Mouse (Mus musculus): ENCODE measurements around the gene Fank1. TPM values are rescaled to one million over a fixed set of nuclear protein-coding genes. Genes with fewer than 3 reads are reported as not detected.

Gene Fank1
- polyA plus RNA-seq, 1 experiment = 0.47 TPM

- H3K36me3 ChIP-seq (ENCODE audit: control insufficient read depth, insufficient read depth) = no peaks in the 10 kb centered on the region
- H3K27me3 ChIP-seq (ENCODE audit: control insufficient read depth, insufficient read depth, insufficient read length) = no peaks in the 10 kb centered on the region
- no peaks in the 10 kb centered on the region for H3K79me3 ChIP-seq (ENCODE audit: low read depth)
- H3K4me3 ChIP-seq (ENCODE audit: insufficient read depth, poor library complexity, severe bottlenecking) = no peak overlapping the region
- TF ChIP-seq USF1 (IDR thresholded peaks at IDR 0.05; ENCODE audit: low read depth) = no peak
- TF ChIP-seq MAX (IDR thresholded peaks at IDR 0.05) = no peak
- no peak for TF ChIP-seq CEBPB (IDR thresholded peaks at IDR 0.05; ENCODE audit: low read depth)
- TF ChIP-seq FOSL1 (IDR thresholded peaks at IDR 0.05; ENCODE audit: insufficient read depth, low read length, poor library complexity, severe bottlenecking) = no peak
- TF ChIP-seq CTCF (IDR thresholded peaks at IDR 0.05; ENCODE audit: control insufficient read depth, insufficient read depth, insufficient read length) = no peak
- no peak for TF ChIP-seq MYOG (IDR thresholded peaks at IDR 0.05; ENCODE audit: control insufficient read depth, extremely low read depth, insufficient read length)
- no peak for TF ChIP-seq MYOD1 (IDR thresholded peaks at IDR 0.05; ENCODE audit: control insufficient read depth, insufficient read length, low read depth)
- H3K79me2 ChIP-seq (ENCODE audit: control insufficient read depth, insufficient read depth) = no peaks in the 10 kb centered on the region
- H3ac ChIP-seq (ENCODE audit: control insufficient read depth, insufficient read length, low read depth) = no peak overlapping the region
Measured at GRCm38 (mm10) chr7:133888926-133889920, 112.6 kb downstream of the Fank1 start.

- Histone ChIP-seq H3K27me3 (ENCODE audit: control insufficient read depth, insufficient read depth, insufficient read length) (no peaks in the 10 kb centered on the region), H3K36me3 (ENCODE audit: control insufficient read depth, insufficient read depth) (no peaks in the 10 kb centered on the region), H3K79me2 (ENCODE audit: control insufficient read depth, insufficient read depth) (no peaks in the 10 kb centered on the region), H3K4me3 (ENCODE audit: insufficient read depth, poor library complexity, severe bottlenecking) (no peak overlapping the region), H3K79me3 (ENCODE audit: low read depth) (no peaks in the 10 kb centered on the region), H3ac (ENCODE audit: control insufficient read depth, insufficient read length, low read depth) (no peak overlapping the region)
- TF ChIP-seq CTCF (IDR thresholded peaks at IDR 0.05; ENCODE audit: control insufficient read depth, insufficient read depth, insufficient read length) (no peak), CEBPB (IDR thresholded peaks at IDR 0.05; ENCODE audit: low read depth) (no peak), MAX (IDR thresholded peaks at IDR 0.05) (no peak), USF1 (IDR thresholded peaks at IDR 0.05; ENCODE audit: low read depth) (no peak), FOSL1 (IDR thresholded peaks at IDR 0.05; ENCODE audit: insufficient read depth, low read length, poor library complexity, severe bottlenecking) (no peak), MYOD1 (IDR thresholded peaks at IDR 0.05; ENCODE audit: control insufficient read depth, insufficient read length, low read depth) (no peak), MYOG (IDR thresholded peaks at IDR 0.05; ENCODE audit: control insufficient read depth, extremely low read depth, insufficient read length) (no peak)
Measured at GRCm38 (mm10) chr7:133889986-133890385, 113.3 kb downstream of the Fank1 start.

DNA sequence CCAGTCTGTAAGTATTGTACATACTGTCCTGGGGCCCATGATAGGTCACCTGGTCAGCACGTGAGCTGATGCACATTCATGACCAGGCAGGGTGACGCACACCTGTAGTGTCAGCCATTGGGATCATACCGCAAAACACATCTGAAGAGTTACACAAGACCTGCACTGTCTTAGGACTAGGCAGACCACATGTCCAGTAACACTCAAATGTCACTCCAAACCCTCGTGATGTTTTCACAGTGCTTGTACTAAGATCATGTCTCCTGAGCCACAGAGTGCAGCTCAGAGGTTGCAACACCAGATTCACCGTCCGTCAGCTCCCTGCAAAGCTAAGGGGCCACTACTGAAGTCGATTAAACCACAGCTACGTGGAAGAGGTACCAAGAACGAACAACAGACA lies 114.6 kb downstream of the Fank1 start:
- no peak for TF ChIP-seq CEBPB (IDR thresholded peaks at IDR 0.05; ENCODE audit: low read depth)
- no peak for TF ChIP-seq USF1 (IDR thresholded peaks at IDR 0.05; ENCODE audit: low read depth)
- no peak for TF ChIP-seq FOSL1 (IDR thresholded peaks at IDR 0.05; ENCODE audit: insufficient read depth, low read length, poor library complexity, severe bottlenecking)
- TF ChIP-seq MAX (IDR thresholded peaks at IDR 0.05) = no peak
- TF ChIP-seq MYOG (IDR thresholded peaks at IDR 0.05; ENCODE audit: control insufficient read depth, extremely low read depth, insufficient read length) = no peak
- no peak for TF ChIP-seq MYOD1 (IDR thresholded peaks at IDR 0.05; ENCODE audit: control insufficient read depth, insufficient read length, low read depth)
- TF ChIP-seq CTCF (IDR thresholded peaks at IDR 0.05; ENCODE audit: control insufficient read depth, insufficient read depth, insufficient read length) = no peak
- H3K27me3 ChIP-seq (ENCODE audit: control insufficient read depth, insufficient read depth, insufficient read length) = no peaks in the 10 kb centered on the region
- no peak overlapping the region for H3ac ChIP-seq (ENCODE audit: control insufficient read depth, insufficient read length, low read depth)
- H3K79me3 ChIP-seq (ENCODE audit: low read depth) = no peaks in the 10 kb centered on the region
- H3K79me2 ChIP-seq (ENCODE audit: control insufficient read depth, insufficient read depth) = no peaks in the 10 kb centered on the region
- H3K36me3 ChIP-seq (ENCODE audit: control insufficient read depth, insufficient read depth) = no peaks in the 10 kb centered on the region
- H3K4me3 ChIP-seq (ENCODE audit: insufficient read depth, poor library complexity, severe bottlenecking) = no peak overlapping the region

GRCm38 (mm10) chr7:133891796-133892195 lies 115.1 kb downstream of the Fank1 start:
- H3K79me2 ChIP-seq (ENCODE audit: control insufficient read depth, insufficient read depth) = no peaks in the 10 kb centered on the region
- TF ChIP-seq CTCF (IDR thresholded peaks at IDR 0.05; ENCODE audit: control insufficient read depth, insufficient read depth, insufficient read length) = no peak
- TF ChIP-seq MAX (IDR thresholded peaks at IDR 0.05) = no peak
- no peak for TF ChIP-seq FOSL1 (IDR thresholded peaks at IDR 0.05; ENCODE audit: insufficient read depth, low read length, poor library complexity, severe bottlenecking)
- no peak for TF ChIP-seq USF1 (IDR thresholded peaks at IDR 0.05; ENCODE audit: low read depth)
- no peak for TF ChIP-seq MYOD1 (IDR thresholded peaks at IDR 0.05; ENCODE audit: control insufficient read depth, insufficient read length, low read depth)
- TF ChIP-seq MYOG (IDR thresholded peaks at IDR 0.05; ENCODE audit: control insufficient read depth, extremely low read depth, insufficient read length) = no peak
- TF ChIP-seq CEBPB (IDR thresholded peaks at IDR 0.05; ENCODE audit: low read depth) = no peak
- no peak overlapping the region for H3ac ChIP-seq (ENCODE audit: control insufficient read depth, insufficient read length, low read depth)
- no peaks in the 10 kb centered on the region for H3K36me3 ChIP-seq (ENCODE audit: control insufficient read depth, insufficient read depth)
- H3K79me3 ChIP-seq (ENCODE audit: low read depth) = no peaks in the 10 kb centered on the region
- H3K27me3 ChIP-seq (ENCODE audit: control insufficient read depth, insufficient read depth, insufficient read length) = no peaks in the 10 kb centered on the region
- H3K4me3 ChIP-seq (ENCODE audit: insufficient read depth, poor library complexity, severe bottlenecking) = no peak overlapping the region

GRCm38 (mm10) chr7:133899391-133899790 lies 122.7 kb downstream of the Fank1 start:
- H3K4me3 ChIP-seq (ENCODE audit: insufficient read depth, poor library complexity, severe bottlenecking) = no peak overlapping the region
- TF ChIP-seq MYOG (IDR thresholded peaks at IDR 0.05; ENCODE audit: control insufficient read depth, extremely low read depth, insufficient read length) (no peak), CTCF (IDR thresholded peaks at IDR 0.05; ENCODE audit: control insufficient read depth, insufficient read depth, insufficient read length) (no peak), MAX (IDR thresholded peaks at IDR 0.05) (no peak), FOSL1 (IDR thresholded peaks at IDR 0.05; ENCODE audit: insufficient read depth, low read length, poor library complexity, severe bottlenecking) (no peak)
- no peaks in the 10 kb centered on the region for H3K27me3 ChIP-seq (ENCODE audit: control insufficient read depth, insufficient read depth, insufficient read length)
- no peaks in the 10 kb centered on the region for H3K36me3 ChIP-seq (ENCODE audit: control insufficient read depth, insufficient read depth)
- H3K79me3 ChIP-seq (ENCODE audit: low read depth) = no peaks in the 10 kb centered on the region
- H3K79me2 ChIP-seq (ENCODE audit: control insufficient read depth, insufficient read depth) = no peaks in the 10 kb centered on the region
- H3ac ChIP-seq (ENCODE audit: control insufficient read depth, insufficient read length, low read depth) = no peak overlapping the region
